Mouse (Mus musculus) adrenal gland, adult (tissue): ENCODE measurements at regions not wholly inside any gene's neighbourhood (a gene's known extent, or its start where the extent isn't known, plus 50 kb on each side); places are given as distances from the start of the nearest gene placed in this dataset.

Experiments
- DNase-seq, 2 experiments: peaks; one replicate each; pipeline ENCODE4 v3.0.0; 2022 to 2023; ENCODE audit warnings: low spot score in 1 of 2; ENCODE audit not compliant: inconsistent age in 2 of 2

DNA sequence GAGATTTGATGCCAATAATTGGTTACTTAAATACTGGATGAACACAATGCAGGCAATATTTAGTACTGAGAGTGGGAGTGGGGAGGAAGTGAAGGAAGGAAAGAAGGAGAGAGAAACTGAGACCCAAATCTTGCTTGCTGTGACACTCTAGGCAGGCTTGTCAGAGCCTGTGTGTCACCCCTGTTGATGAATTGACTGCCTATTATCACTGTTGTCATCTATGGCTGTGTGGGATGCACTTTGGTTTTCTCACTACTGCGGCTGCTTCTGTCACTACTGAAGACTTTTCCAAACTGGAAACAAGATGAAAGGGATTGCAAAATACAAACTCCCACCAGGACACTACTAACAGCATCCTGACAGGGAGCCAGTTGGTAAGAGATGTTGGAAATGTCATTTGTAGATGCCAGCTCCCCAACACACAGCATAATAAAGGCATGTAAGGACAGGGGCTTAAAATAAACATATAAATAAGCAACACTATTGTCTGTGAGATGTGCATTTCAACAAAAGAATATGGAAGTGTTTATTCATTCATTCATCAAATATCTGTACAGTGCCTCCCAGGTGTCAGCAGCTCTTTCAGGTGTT is 207.0 kb upstream of the Ufl1 start:
- DNase-seq, result no peak

- DNase-seq, result no peak
Observed at GRCm38 (mm10) chr4:25483621-25483933, 202.0 kb upstream of the Ufl1 start.

DNA sequence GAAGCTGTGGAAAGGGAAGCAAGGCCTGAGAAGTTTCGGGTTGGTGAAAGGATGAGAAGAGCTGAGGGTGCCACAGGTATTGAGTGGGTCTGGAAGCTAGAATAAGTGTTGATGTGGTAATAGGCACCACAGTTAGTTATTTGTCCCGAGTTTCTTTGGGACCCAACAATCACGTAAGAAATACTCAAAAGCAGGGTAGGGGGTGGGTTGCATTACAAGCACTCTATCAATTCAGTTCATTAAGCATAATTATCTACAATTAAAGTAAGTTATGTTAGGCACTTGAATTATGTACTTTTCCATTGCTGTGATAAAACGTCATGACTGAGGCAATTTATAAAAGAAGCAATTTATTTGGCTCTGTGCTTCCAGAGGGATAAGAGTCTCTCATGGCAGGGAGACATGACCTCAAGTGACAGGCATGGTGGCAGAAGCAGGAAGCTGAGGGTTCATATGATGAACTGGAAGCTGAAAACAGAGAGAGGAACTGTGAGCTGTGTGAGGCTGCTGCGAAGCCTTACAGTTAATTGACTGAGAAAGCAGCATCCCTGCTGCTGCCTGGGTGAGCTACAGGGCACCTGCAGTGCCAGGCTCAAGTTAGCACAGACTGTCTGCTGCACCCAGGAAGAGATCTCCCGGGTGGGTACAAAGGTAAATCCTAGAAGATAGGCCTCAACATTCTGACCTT is 201.5 kb upstream of the Ufl1 start:
- DNase-seq, result peak in 1 of 2 experiments; percentile 18

GRCm38 (mm10) chr4:25473026-25473425 is 191.4 kb upstream of the Ufl1 start:
- no peak for DNase-seq

- no peak for DNase-seq
Observed at GRCm38 (mm10) chr4:25466490-25466889, 184.9 kb upstream of the Ufl1 start.

- DNase-seq, result no peak
Observed at GRCm38 (mm10) chr4:25464792-25465590, 183.4 kb upstream of the Ufl1 start.

DNA sequence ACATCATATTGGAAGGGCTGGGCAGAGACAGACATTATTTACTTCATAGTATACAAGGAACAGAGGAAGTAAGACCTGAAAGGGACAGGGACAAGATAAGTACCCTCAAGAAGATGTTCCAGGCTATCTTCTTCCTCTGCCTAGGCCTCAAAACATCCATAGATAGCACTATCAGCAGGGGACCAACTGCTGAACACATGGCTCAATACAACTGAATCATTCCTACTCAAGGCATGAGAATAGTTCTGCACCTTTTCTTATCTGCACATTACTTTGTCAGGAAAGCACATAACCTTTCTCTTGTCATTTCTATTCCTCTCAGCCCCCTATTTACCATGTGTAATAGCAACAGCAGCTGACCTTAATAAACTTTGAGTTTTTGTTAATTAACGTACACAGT is 182.4 kb upstream of the Ufl1 start:
- DNase-seq, result no peak

DNA sequence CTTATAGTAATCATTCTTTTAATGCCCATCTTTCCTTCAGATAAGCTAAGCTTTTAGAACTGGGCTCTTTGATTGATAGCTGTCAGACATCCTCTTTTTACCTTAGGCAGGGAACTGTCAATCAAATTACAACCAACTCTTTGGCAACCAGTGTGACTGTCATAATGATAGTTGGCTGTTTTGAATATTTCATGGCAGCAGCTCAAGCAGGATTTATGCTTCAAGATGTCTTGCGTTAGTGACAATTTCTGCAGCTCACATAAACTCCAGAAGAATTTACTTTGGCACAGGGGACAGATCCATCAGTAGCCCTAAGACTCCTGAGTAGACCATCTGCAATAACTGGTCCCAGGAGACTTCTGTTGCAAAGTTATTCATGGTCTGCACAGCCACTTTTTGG is 178.5 kb upstream of the Ufl1 start:
- no peak for DNase-seq

DNA sequence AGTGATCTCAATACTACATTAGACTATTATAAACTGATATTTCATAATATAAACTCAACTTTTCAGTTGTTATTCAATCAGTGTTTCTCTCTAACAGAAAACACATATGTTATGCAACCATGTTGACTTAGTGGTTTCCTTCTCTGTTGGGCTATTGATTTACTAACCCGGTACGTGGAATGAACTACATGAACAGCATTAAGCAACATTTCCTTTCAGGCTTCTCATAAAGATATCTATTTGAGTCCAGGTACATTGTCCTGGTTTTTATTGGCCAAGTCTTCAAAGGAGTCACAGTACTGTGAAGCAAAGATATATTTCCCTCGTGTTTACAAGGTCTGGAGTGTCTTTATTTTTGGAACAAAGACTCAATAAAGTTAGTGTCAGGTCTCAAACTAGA is 173.1 kb upstream of the Ufl1 start:
- no peak for DNase-seq

DNA sequence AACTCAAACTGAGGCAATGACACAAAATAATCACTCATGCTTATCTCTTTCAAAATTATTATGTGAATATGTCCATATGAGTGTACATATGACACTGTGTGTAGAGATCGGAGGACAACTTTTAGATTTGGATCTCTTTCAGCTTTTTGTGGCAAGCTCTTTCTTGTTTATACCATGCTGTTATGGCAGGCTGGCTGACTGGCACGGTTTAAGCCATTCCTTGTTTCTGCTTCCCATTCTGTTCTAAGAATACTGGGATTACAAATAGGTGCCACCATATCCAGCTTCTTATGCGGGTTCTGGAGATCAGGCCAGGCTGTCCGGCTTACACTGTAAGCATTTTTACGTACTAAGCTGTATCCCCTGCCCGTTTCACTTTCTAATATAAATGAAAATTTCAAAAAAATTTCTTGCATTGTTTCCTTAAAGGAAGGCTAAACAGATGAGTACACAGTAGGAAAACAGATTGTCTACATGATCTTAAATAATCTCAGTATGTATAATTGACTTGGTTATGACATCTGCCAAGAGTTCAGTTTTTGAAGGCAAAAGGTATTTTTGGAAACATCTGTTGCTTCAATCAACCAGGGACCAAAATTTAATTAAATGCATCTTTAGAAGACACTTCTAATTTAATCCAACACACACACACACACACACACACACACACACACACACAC is 171.6 kb upstream of the Ufl1 start:
- DNase-seq, result no peak

DNA sequence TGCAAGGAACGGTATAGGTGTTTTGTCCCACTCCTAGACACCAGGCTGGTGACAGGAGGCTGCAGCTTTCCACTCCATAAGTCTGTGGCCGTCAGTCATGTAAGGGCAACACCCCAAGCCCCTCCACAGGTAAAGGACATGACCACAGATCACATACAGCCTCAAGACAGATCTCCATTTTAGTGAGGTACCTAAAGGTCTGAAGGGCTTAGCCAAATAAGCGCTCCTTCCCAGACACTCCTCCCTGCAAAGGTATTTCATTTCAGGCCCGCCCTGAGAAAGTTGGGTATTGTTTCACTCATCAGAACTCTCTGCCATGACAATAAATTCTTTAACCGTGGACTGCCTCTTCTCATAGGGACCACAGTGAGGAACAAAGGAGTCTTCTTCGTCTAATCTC is 170.2 kb upstream of the Ufl1 start:
- no peak for DNase-seq

- DNase-seq, result no peak
Observed at GRCm38 (mm10) chr4:25432203-25432602, 150.6 kb upstream of the Ufl1 start.

- no peak for DNase-seq
Observed at GRCm38 (mm10) chr4:25416330-25416729, 134.7 kb upstream of the Ufl1 start.

GRCm38 (mm10) chr4:25410440-25410839 is 128.8 kb upstream of the Ufl1 start:
- peak in 1 of 2 experiments; percentile 22 for DNase-seq

DNA sequence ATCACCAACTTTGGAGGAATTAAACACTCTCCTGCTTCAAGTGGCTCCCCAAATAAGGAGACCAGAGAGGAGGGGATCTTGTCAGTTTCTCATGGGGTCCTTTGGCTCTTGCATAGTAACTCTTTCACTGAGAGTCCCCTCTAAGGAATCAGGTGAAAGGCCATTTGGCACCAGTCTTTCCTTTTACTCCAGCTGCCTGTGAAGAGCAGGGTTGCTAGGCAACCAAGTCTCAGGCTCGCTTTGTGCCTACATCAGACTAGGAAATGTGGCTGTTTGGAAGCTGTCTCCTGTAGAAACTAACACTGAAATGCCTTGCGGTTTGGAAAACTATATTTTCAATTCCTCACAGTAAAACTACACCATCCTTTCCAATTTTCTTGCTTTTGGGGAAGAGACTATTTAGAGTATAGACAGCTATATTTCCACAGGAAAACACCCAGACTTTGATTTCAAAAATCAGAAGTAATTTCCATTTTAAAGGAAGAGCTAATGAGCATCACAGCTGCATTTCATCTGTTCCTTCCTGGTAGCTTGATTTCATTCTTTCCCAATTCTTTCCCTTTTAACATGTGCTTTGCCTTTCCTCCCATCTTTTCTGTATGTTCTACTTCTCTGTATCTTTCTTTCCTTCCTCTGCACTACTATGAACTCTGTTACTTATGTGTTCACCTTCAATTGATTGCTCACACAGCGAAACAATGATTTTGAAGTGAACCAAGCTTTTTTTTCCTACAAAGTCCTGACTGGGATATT is 127.3 kb upstream of the Ufl1 start:
- DNase-seq, result no peak

DNA sequence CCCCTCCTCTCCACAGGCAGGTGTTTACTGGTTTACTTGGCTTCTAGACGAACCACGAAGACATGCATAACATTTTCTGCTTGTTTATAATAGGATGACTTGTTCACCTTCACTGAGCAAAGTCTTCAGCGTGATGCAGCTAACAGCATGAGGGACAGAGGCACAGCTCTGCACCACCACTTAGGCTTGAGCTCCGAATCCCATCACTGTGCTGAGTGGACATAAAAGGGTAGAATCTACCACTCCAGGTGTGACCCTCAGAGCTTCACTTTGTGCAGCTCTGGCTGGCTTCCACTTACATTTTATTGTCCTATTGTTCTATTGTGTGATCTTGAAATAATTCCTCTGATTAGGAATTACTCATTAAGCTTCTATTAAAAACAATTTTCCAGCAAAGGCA is 126.2 kb upstream of the Ufl1 start:
- no peak for DNase-seq

- no peak for DNase-seq
Observed at GRCm38 (mm10) chr4:25389542-25389941, 107.9 kb upstream of the Ufl1 start.

GRCm38 (mm10) chr4:25372041-25372440 is 90.4 kb upstream of the Ufl1 start:
- DNase-seq, result no peak

GRCm38 (mm10) chr4:25364402-25364801 is 82.8 kb upstream of the Ufl1 start:
- no peak for DNase-seq

DNA sequence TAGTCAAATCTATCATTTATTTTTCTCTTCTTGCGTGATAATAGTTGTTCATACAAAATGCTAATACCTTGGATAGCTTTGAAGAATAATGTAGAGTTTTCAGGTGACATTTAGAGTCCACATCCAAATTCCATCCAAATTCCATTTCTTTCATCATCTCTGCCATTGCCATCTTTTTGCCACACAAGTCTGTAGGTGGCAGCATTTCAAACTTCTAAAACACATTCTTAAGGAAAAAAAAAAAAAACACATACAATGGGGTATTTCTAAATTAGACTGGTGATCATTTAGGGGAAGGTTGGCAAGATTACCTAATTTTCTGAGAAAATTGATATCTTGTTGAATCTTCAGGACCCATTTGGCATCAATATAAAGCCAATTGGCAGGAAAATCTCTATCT is 56.0 kb upstream of the Ufl1 start:
- no peak for DNase-seq
